14 mouse cellular contexts compared by ENCODE assay signal in the genomic region with DNA sequence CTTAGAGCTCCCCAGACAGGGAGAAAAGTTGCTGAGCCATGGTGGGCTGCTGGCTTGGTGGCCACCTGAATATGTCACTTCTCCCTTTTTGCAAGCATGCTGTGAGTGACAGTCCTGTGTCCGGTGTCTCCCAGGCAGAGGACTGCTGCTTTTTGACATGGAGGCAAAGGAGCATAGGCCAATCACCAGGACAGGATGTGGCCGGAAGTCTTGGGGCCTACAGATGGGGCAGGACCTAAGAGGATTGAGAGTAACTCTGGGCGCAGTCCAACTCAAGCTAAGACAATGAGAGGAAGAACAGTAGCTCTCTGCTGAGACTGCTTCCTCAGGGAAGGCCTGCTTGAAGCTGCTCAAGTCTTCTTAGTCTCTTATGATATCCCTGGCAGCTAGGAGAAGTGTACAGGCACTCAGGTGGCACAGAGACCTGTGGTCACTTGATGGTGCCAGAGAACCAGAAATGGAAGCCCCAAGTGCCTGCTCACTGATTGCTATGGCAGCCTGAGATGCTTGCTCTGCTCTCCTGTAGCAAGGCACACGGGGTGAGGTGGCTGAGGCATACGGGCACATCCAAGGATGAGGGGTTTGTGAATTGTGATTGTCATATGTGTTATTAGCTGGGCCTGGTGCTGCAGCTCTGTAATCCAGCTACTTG. TPM values are rescaled to one million over a fixed set of nuclear protein-coding genes. Genes with fewer than 3 reads are reported as not detected.
A peak's percentile ranks its signal among the peaks of the same experiment; 100 is the strongest.
DNase-seq lines count a peak whose midpoint lies in the region; ATAC-seq lines count a peak whose summit lies in the region.
"Had no signal": no experiment of that assay in that cellular context is flagged by ENCODE, and none has a peak within 500 bp of the region (broad histone marks: within the 10 kb centered on the region; RNA-seq: fewer than 3 reads in every experiment).

No protein-coding gene starts in this region.

- WGBS in embryonic facial prominence, embryonic 11.5 days, result 80% methylated on average over 5 of the region's 5 CpGs
- 86% methylated on average over 5 of the region's 5 CpGs for WGBS in embryonic facial prominence, embryonic 10.5 days
- 41% methylated on average over 5 of the region's 5 CpGs for WGBS in liver, embryonic 13.5 days (ENCODE audit: insufficient replicate concordance)
- 74% methylated on average over 5 of the region's 5 CpGs for WGBS in heart, embryonic 15.5 days

- H3K4me1 ChIP-seq in embryonic facial prominence, embryonic 11.5 days (ENCODE audit: control insufficient read depth, insufficient read depth, low read length), result no peaks in the 10 kb centered on the region
- no peaks in the 10 kb centered on the region for H3K4me1 ChIP-seq in embryonic facial prominence, embryonic 10.5 days
- peaks cover 12% of the 10 kb centered on the region for H3K4me1 ChIP-seq in liver, embryonic 13.5 days (replicated peaks)
- H3K4me1 ChIP-seq in heart, embryonic 15.5 days (replicated peaks), result 0 out of 2 replicates have a peak, but pooled peaks cover 4% of the 10 kb centered on the region
- H3K4me1 ChIP-seq: forebrain, embryonic 13.5 days had no signal

- no peaks in the 10 kb centered on the region for H3K9me3 ChIP-seq in embryonic facial prominence, embryonic 11.5 days (replicated peaks; ENCODE audit: control insufficient read depth, low read length)
- no peaks in the 10 kb centered on the region for H3K9me3 ChIP-seq in embryonic facial prominence, embryonic 10.5 days
- no peaks in the 10 kb centered on the region for H3K9me3 ChIP-seq in liver, embryonic 13.5 days (replicated peaks)
- H3K9me3 ChIP-seq in heart, embryonic 15.5 days (replicated peaks), result no peaks in the 10 kb centered on the region
- H3K9me3 ChIP-seq: embryonic facial prominence, embryonic 13.5 days; forebrain, embryonic 13.5 days; liver, embryonic 15.5 days had no signal

- no peaks in the 10 kb centered on the region for H3K27me3 ChIP-seq in embryonic facial prominence, embryonic 11.5 days (ENCODE audit: control insufficient read depth, insufficient read depth, low read length)
- no peaks in the 10 kb centered on the region for H3K27me3 ChIP-seq in embryonic facial prominence, embryonic 10.5 days (replicated peaks; ENCODE audit: low read depth, poor library complexity, severe bottlenecking)
- H3K27me3 ChIP-seq in liver, embryonic 13.5 days, result no peaks in the 10 kb centered on the region
- H3K27me3 ChIP-seq in heart, embryonic 15.5 days, result no peaks in the 10 kb centered on the region
- H3K27me3 ChIP-seq: embryonic facial prominence, embryonic 13.5 days; forebrain, embryonic 13.5 days; liver, embryonic 15.5 days had no signal

- ATAC-seq in embryonic facial prominence, embryonic 11.5 days (replicated peaks; ENCODE audit: insufficient number of reproducible peaks, low FRiP score, low TSS enrichment, low read depth), result no peak
- 0 out of 2 replicates have a peak, but pooled peaks have one; percentile 39 for ATAC-seq in liver, embryonic 13.5 days (ENCODE audit: low read depth)
- peak; percentile 35; the same call in 1 of the 2 replicates for ATAC-seq in heart, embryonic 15.5 days (replicated peaks; ENCODE audit: insufficient number of reproducible peaks, insufficient read depth, low FRiP score, low read depth)
- ATAC-seq: forebrain, embryonic 13.5 days had no signal

- H3K27ac ChIP-seq in embryonic facial prominence, embryonic 11.5 days (replicated peaks; ENCODE audit: low read depth, low read length), result 0 out of 2 replicates have a peak overlapping the region, but pooled peaks have one; percentile 4
- H3K27ac ChIP-seq in embryonic facial prominence, embryonic 10.5 days (replicated peaks), result no peak overlapping the region
- H3K27ac ChIP-seq in liver, embryonic 13.5 days, result no peak overlapping the region; the same call in 1 of the 2 replicates
- peak overlapping the region; percentile 55 for H3K27ac ChIP-seq in heart, embryonic 15.5 days
- H3K27ac ChIP-seq: embryonic facial prominence, embryonic 13.5 days; forebrain, embryonic 13.5 days; left cerebral cortex, adult 2 months; liver, embryonic 15.5 days had no signal

- no peaks in the 10 kb centered on the region for H3K36me3 ChIP-seq in embryonic facial prominence, embryonic 11.5 days (replicated peaks; ENCODE audit: control insufficient read depth, insufficient read depth, low read depth, low read length)
- no peaks in the 10 kb centered on the region for H3K36me3 ChIP-seq in embryonic facial prominence, embryonic 10.5 days (replicated peaks)
- H3K36me3 ChIP-seq in liver, embryonic 13.5 days, result no peaks in the 10 kb centered on the region
- peaks cover 9% of the 10 kb centered on the region for H3K36me3 ChIP-seq in heart, embryonic 15.5 days
- H3K36me3 ChIP-seq: embryonic facial prominence, embryonic 13.5 days had no signal

- no peak for DNase-seq in embryonic facial prominence, embryonic 11.5 days (ENCODE audit: low spot score)
- no peak for DNase-seq in embryonic facial prominence, embryonic 10.5 days (ENCODE audit: low spot score)
- DNase-seq in liver, embryonic 13.5 days, result no peak
- no peak for DNase-seq in liver
- peak; percentile 13 for DNase-seq in lung, postnatal 36 days
- no peak for DNase-seq in layer of hippocampus, adult 9-11 months
- no peak for DNase-seq in Muller cell, postnatal 12 days (ENCODE audit: inconsistent ontology term)
- DNase-seq: B cell, adult 2 months; right cerebral cortex, postnatal 4 days had no signal

- no peak overlapping the region for H3K9ac ChIP-seq in embryonic facial prominence, embryonic 11.5 days (replicated peaks; ENCODE audit: low read length)
- no peak overlapping the region for H3K9ac ChIP-seq in liver, embryonic 13.5 days
- H3K9ac ChIP-seq in heart, embryonic 15.5 days, result no peak overlapping the region
- H3K9ac ChIP-seq: embryonic facial prominence, embryonic 13.5 days; forebrain, embryonic 13.5 days; liver, embryonic 15.5 days had no signal

- no peak overlapping the region for H3K4me2 ChIP-seq in embryonic facial prominence, embryonic 11.5 days (ENCODE audit: low read depth, low read length)
- H3K4me2 ChIP-seq in liver, embryonic 13.5 days, result no peak overlapping the region
- no peak overlapping the region for H3K4me2 ChIP-seq in heart, embryonic 15.5 days
- H3K4me2 ChIP-seq: embryonic facial prominence, embryonic 13.5 days; forebrain, embryonic 13.5 days; liver, embryonic 15.5 days had no signal

- no peak overlapping the region for H3K4me3 ChIP-seq in embryonic facial prominence, embryonic 11.5 days (ENCODE audit: low read depth, low read length)
- H3K4me3 ChIP-seq in embryonic facial prominence, embryonic 10.5 days, result no peak overlapping the region
- H3K4me3 ChIP-seq in liver, embryonic 13.5 days (replicated peaks), result no peak overlapping the region
- H3K4me3 ChIP-seq in heart, embryonic 15.5 days, result no peak overlapping the region
- H3K4me3 ChIP-seq: embryonic facial prominence, embryonic 13.5 days; forebrain, embryonic 13.5 days; left cerebral cortex, adult 2 months; liver, embryonic 15.5 days had no signal

RNA-seq across cellular contexts. Expression of gene Tmod1, which starts 30.5 kb away (rescaled TPM):
- 4.8 and 5.2 TPM in 2 replicates for polyA plus RNA-seq in embryonic facial prominence, embryonic 11.5 days (2014; fragmentation: Nextera tagmentation; extraction: Ambion mirVana)
- polyA plus RNA-seq in embryonic facial prominence, embryonic 10.5 days (2016; fragmentation: Nextera tagmentation; extraction: Ambion mirVana), result 2.8 and 3.0 TPM in 2 replicates
- polyA plus RNA-seq in liver, embryonic 13.5 days (2015; fragmentation: Nextera tagmentation; extraction: Ambion mirVana), result 42.0 and 53.4 TPM in 2 replicates
- 170 and 195 TPM in 2 replicates for polyA plus RNA-seq in heart, embryonic 15.5 days (2015; fragmentation: Nextera tagmentation; extraction: Ambion mirVana)

RNA-seq across cellular contexts. Expression of gene Tdrd7, which starts 43.1 kb away (rescaled TPM):
- polyA plus RNA-seq in embryonic facial prominence, embryonic 11.5 days (2014; fragmentation: Nextera tagmentation; extraction: Ambion mirVana), result 9.3 and 11.8 TPM in 2 replicates
- polyA plus RNA-seq in embryonic facial prominence, embryonic 10.5 days (2016; fragmentation: Nextera tagmentation; extraction: Ambion mirVana), result 5.4 and 6.0 TPM in 2 replicates
- polyA plus RNA-seq in liver, embryonic 13.5 days (2015; fragmentation: Nextera tagmentation; extraction: Ambion mirVana), result 5.4 and 8.7 TPM in 2 replicates
- polyA plus RNA-seq in heart, embryonic 15.5 days (2015; fragmentation: Nextera tagmentation; extraction: Ambion mirVana), result 17.0 and 17.2 TPM in 2 replicates

Comparison
In these comparisons a context has a peak if more than half of its experiments do, and no peak if none do; other contexts are left out.
1. H3K27ac ChIP-seq: peak in embryonic facial prominence, embryonic 11.5 days (single experiment) and heart, embryonic 15.5 days (single experiment); none in embryonic facial prominence, embryonic 10.5 days (single experiment) and liver, embryonic 13.5 days (single experiment).